Mouse (Mus musculus) liver, adult (tissue): Measurements from ENCODE around the gene Cldn10.

Experiments
- GATA4 ChIP-seq: IDR thresholded peaks from 2 replicates; pipeline ENCODE4 v1.6.1; 2014; ENCODE audit warnings: mild to moderate bottlenecking, low read length; ENCODE audit not compliant: insufficient replicate concordance

Gene Cldn10

DNA sequence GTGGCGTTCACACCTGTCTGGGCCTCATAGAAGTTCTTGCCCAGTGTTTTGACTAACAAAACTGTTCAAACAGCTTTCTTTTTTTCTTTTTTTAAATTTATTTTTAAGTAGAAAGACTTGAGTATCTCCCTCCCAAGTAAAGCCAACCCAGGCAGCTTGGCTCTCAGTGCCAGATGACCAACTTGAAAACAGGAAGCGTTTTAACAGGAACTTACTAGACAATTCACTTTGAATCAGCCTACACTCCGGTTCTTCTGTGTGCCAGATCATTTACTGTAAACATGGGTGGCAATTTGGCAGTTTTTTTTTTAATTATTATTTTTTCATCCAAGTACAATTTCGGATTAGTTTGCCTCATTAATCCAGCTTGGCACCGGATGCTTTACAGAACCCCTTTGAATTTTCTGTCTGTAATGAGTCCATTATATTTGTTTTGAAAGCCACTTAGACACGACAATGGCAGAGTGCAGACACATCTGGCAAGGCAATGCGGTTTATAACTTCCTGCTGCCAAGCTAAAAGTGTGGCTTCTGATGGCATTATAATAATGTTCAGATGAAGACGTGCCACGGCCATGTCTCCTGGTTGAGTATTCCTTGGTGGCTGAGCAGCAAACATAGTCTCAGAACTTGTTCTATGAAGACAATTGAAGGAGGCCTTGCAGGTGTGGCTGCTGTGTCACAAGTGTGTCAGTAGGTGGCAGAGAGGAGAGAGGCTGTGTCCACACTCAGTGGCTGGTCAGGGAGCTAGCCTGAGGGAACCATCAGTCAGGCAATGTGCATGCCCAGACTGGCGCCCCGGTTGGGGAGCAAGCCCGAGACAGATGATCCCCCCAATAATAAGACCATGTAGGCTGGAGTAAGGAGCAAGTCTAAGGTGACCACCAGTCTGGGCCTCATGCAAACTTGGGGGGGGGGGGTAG is 12.9 kb upstream of the Cldn10 start:
- no peak for TF ChIP-seq GATA4

DNA sequence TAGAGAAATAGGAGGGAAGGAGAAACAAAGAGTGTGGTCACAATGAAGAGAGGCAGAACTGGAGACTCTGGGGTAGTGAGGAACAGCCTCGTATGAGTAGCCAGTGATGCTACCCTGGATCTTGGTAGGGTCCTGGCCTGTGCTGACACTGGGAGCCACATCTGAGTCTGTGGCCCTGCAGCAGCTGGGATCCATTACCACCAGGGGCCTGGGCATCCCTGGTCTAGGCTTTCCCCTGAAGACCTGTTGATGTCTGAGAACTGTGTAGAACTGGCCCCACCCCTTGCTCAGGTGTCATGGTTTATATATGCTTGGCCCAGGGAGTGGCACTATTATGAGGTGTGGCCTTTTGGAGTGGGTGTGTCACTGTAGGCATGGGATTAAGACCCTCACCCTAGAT is 12.2 kb upstream of the Cldn10 start:
- TF ChIP-seq GATA4, result no peak

DNA sequence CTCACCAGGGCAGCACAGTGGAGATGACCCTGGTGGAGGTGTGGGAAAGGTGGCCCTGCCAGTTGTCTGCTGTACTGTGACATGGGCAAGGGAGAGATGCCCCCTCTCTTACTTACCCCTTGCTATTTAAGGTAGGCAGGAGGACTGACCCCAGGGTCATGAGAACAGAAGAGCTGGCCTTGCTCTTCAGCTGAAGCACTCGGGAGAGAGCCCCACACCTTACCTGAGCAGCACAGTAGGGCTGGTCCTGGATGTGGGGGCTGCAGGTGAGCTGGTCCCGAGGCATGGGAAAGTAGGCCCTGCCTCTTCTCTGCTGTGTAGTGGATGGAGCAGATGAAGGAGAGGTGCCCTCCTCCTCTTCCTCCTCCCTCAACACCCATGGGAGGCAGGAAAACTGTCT is 11.3 kb upstream of the Cldn10 start:
- no peak for TF ChIP-seq GATA4

DNA sequence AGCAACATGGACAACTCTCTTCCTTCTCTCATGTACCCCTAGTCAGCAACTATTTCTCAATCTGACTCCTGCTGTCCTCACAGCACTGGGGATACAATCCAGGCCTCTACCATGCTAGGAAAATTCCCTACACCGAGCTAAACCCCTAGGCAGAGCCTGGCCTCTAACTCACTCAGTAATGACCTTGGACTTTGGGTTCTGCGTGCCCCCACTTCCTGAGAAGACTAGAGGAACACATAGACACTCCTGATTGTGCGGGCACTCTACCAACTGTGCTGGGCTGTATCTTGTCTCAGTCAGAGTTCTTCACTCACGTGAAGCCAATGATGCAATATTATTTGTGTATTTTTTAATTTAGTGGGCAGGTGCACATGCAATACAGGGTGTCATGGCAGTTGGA is 10.2 kb upstream of the Cldn10 start:
- TF ChIP-seq GATA4, result no peak

DNA sequence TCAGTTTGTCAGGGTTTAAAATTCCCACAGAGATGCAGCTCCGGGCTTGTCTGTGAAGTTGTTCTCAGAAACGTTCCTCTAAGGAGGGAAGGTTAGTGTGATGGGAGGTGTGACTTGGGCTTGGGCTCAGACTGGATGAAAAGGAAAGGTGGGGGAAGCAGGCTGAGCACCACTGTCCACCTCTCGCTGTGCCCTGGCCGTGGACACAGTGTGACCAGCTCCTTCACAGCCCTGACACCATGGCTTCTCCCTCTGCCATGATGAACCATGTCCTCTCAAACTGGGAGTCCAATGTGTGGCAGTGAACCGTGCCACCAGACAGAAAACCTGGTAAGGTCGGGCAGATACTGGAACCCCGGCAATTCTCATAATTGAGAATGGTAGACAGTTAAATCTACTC is 6.1 kb upstream of the Cldn10 start:
- no peak for TF ChIP-seq GATA4

DNA sequence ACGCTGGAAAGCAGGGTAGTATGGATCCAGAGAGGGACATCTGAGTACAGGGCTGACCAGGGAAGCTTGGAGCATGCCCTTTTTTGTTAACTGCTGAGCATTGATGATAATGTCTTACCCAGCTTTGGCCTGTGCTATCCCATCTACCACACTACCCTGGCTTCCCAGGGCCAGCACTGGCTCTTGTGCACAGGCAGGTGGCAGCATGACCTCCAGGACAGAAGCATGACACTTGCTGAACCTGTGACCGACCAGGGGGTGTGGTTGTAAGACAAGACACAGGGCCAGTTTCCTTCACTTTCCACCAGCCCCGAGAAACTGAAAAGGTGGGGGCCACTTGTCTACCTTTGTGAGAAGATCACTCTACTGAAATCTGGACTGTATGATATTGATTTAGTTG is 5.5 kb upstream of the Cldn10 start:
- no peak for TF ChIP-seq GATA4

DNA sequence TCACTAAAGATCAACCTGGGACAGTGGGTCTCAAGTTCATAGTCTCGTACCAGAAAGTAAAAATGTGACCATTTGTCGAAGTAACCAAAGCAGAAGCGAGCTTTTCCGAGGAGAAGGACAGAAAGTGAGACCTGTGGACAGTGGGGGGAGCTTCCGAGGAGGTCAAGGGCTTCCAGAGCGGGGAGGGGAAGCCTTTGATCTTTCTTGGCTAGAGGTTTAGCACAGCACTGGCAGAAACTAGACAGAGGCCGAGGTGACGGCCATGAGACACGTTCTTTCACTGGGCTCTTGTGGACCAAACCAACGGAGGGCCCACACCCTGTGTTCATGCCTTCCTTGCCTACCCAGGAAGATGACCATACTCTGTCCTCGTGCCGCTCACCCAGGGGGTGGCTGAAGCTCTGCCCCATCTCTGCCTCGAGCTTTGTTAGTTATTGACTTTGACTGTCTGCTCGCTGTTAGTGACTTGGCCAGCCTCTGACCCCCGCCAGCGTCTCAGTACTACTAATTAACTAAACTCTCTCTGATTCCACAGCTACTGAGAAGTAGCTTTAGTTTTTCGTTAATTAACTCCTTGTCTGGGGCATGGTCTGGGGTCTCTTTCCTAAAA is 4.3 kb upstream of the Cldn10 start:
- TF ChIP-seq GATA4, result no peak

DNA sequence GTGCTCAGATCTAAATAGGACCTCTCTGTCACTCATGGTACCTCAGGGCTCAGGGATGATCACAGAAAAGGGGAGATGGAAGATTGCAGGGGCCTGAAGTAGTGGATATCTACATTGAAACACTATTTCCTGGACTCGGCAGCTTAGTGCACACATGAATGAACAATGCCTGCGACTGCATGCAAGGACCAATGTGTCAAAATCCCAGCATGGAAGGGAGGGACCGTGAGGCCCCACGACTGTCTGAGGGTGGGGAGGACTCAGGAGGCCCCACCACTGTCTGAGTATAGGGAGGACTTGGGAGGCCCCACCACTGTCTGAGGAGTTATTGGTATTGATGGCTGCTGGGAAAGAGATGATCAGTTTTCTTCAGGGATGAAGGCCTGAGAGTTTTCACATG is 2.5 kb downstream of the Cldn10 start:
- TF ChIP-seq GATA4, result no peak

DNA sequence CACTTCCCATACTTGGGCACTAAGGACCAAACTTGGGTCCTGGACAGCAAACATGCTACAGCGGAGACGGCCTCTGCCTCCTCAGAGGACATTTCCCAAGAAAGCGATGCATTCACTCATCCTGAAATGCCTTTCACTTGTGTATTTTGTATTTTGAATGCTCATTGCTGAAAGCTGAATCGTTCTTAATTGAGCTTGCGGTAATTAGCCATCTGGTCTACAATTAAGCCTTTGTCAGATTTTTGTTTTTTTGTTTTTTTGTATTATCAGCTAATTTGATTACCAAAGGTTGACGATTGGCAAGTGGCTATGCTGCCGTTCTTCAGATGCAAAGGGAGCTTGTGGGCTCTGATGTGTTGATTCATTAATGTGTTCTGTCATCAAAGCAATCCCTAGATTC is 5.2 kb downstream of the Cldn10 start:
- no peak for TF ChIP-seq GATA4

DNA sequence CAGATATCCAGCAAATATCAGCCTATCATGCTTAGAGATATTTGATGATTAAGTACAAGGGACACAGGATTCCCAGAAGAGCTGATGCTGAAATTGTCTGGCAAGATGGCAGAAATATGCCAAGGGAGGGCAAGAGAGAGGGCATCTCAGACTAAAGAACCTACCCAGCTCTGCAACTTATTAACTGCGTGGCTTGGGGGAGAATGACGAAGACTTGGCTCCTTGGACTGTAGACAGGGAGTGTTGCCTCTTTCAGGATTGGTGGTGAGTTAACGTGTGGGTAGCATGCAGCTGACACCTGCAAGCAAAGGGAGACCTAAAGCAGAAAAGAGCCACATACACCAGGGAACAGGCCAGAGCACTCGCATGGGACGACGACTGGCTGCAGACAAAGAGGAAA is 5.7 kb downstream of the Cldn10 start:
- no peak for TF ChIP-seq GATA4

DNA sequence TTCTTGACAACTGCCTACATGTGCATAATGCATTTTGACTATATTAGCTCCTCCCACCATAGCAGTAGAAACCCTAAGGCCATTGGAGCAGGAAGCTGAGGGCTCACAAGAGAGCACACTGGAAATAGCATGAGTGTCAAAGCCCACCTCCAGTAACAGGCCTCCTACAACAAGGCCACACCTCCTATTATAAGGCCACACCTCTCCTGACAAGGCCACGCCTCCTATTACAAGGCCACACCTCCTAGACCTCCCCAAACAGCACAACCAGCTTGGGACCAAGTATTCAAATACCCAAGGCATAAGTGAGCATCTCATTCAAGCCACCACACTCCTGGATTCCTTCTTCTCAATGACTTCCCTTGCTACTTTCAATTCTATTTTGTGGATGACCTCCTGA is 6.5 kb downstream of the Cldn10 start:
- no peak for TF ChIP-seq GATA4

DNA sequence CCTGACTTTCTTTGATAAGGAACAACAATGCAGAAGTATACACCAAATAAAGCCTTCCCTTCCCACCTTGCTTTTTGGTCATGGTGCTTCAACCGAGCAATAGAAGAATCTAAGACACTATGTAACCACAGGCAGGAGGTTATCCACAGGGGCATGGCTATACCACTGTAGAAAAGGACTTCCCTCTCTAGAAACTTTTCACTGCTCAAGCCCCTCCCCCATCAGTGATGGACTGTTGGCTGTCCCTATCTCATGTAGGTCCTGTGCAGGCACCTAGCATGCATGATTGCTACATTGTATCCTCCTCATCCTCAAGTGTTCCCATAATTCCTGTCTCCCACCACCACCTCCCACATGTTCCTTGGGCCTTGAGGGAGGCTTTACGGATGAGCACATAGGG is 7.2 kb downstream of the Cldn10 start:
- TF ChIP-seq GATA4, result no peak

DNA sequence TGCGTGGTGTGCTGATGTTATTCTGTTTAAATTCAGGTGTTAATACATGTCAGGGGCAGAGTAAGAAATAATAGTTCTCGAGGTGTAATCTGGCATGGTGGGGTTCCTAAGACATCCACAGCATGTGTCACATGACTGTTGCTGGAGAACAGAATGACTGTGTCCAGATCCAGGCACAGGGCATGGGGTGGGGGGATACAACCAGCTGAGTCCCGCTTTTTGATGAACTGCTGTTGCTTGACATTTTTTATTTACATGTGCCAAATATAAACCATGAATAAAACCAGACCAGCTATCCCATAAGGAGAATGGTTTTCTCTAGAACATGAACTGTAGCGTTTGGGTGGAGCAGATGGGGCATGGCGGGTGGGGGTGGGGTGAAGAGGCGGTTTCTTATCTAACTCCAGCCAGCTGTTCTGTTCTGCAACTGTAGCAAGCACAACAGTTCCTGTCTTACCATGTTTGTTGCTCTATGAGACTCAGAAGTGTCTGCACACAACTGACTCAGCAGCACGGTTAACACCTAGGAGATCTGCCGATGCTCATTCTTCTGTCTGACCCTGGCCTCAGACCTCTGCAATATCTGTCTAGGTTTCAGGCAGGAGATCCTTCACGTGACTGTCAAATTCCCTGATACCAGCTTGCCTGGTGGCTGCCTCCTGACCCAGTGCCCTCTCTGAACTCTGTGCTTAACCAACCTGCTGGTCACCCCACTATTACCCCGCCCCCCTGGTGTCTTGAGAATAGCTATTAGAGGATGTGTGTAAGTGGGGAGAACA is 8.4 kb downstream of the Cldn10 start:
- TF ChIP-seq GATA4, result no peak

DNA sequence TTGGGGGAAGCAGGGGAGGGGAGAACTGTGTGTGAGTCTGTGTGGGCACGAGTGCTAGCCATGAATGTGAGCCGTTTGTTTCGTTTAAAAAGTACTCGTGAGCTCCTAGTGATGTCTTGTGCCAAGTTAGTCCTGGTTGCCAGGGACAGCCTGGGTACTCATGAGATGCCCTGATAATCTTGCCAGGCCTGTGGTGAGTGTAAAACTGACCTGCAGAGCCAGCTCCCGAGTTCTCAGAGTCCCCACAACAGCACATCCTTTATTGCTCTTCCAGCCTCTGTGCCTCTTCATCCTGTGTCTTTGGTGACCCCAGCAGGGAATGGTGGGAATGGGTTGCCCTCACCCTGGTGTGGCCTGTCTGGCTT is 9.0 kb downstream of the Cldn10 start:
- no peak for TF ChIP-seq GATA4

DNA sequence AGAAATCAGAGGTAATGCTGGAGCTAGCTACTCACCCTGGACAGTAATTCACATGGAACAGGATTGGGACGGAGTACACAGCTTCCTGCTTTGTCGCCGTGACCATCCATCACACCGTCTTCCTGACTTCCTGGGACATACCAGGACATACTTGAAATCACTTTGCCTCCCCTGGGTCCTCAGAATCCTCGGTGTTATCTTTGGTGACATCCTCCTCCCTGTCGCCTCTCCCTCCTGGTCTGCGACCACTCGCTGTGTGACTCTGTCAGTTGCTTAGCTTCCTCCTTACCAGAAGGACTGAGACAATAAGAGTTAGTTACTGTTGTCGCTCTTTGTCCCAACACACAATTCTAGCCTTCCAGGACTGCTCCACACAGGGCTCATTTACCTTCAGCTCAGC is 9.6 kb downstream of the Cldn10 start:
- TF ChIP-seq GATA4, result no peak

DNA sequence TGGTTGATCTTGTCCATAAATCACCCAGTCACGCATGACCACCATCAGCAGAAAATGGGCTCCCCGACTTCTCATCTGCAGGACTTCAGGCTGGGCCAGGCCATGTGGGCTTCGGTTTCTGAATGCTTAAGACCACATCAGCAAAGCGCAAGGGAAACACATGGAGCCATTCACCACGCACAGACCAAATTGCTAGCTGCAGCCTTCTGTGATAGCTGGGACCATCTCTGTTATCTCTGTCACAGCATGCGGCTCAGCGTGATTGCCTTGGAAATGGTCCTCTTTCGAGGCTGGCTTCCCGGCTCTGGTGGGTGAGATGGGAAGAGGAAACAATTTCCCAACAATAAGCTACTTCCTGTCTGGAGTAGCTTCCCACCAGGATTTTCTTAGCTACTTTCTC is 12.2 kb downstream of the Cldn10 start:
- no peak for TF ChIP-seq GATA4
